Mouse (Mus musculus) hindbrain, postnatal 0 days (tissue): Measurements from ENCODE around the gene Olfr513. TPM values are rescaled to one million over a fixed set of nuclear protein-coding genes. Genes with fewer than 3 reads are reported as not detected.

Experiments
- ATAC-seq: fragments of 200-750 bp; cut with Nextera tagmentation; 2 replicates; pipeline ENCODE4 v1.8.0; 2017; ENCODE audit warnings: mild to moderate bottlenecking, moderate TSS enrichment, moderate library complexity
- DNase-seq: peaks from one replicate; pipeline ENCODE4 v3.0.0-alpha.2; 2015; ENCODE audit warnings: low spot score
- H3K27ac ChIP-seq: fragments of 300-500 bp; sonication (generic); 2 replicates; pipeline ENCODE4 v1.5.1; 2014; ENCODE audit warnings: mild to moderate bottlenecking
- H3K27me3 ChIP-seq: fragments of 300-500 bp; sonication (generic); 2 replicates; pipeline ENCODE4 v1.6.1; 2014; ENCODE audit warnings: low read length, mixed read lengths; ENCODE audit not compliant: insufficient read depth
- H3K36me3 ChIP-seq: fragments of 300-500 bp; sonication (generic); 2 replicates; pipeline ENCODE4 v1.6.1; 2014; ENCODE audit warnings: low read length, mixed read lengths; ENCODE audit not compliant: insufficient read depth
- H3K4me1 ChIP-seq: fragments of 300-500 bp; sonication (generic); 2 replicates; pipeline ENCODE4 v1.6.1; 2014; ENCODE audit warnings: antibody characterized with exemption, low read length, mixed read lengths; ENCODE audit not compliant: insufficient read depth
- H3K4me2 ChIP-seq: fragments of 300-500 bp; sonication (generic); 2 replicates; pipeline ENCODE4 v1.6.1; 2014; ENCODE audit warnings: low read depth, mild to moderate bottlenecking, low read length, moderate library complexity, mixed read lengths
- H3K4me3 ChIP-seq: fragments of 300-500 bp; sonication (generic); 2 replicates; pipeline ENCODE4 v1.5.1; 2014; ENCODE audit warnings: low read length
- H3K9ac ChIP-seq: fragments of 300-500 bp; sonication (generic); replicated peaks from 2 replicates; pipeline ENCODE4 v1.6.1; 2014; ENCODE audit warnings: mild to moderate bottlenecking, low read length, moderate library complexity, mixed read lengths
- H3K9me3 ChIP-seq: fragments of 300-500 bp; sonication (generic); 2 replicates; pipeline ENCODE4 v1.6.1; 2016; ENCODE audit warnings: low read length, mixed read lengths
- CTCF ChIP-seq: IDR thresholded peaks from 2 replicates; pipeline ENCODE4 v1.5.1; 2016; ENCODE audit warnings: antibody characterized with exemption, control low read depth, low read depth
- WGBS: fragments of 180-500 bp; shearing (Covaris S2); extraction: QIAGEN DNeasy Blood & Tissue Kit; methylation state at CpG from one replicate; pipeline ENCODE4 v1.1.7; 2014; 5-methylcytosine and 5-hydroxymethylcytosine counted together
- polyA plus RNA-seq: library from polyadenylated mRNA; unstranded; fragments of >200 nt; fragmentation: Nextera tagmentation; extraction: Ambion mirVana; gene quantifications from 2 replicates; pipeline ENCODE4 v1.2.1, GENCODE M21; 2015
- total RNA-seq: library from RNA; depleted of rRNA; stranded (reverse); fragments of >200 nt; gene quantifications from 2 replicates; pipeline ENCODE4 v1.2.3, GENCODE M21; 2014; rRNA removed

Olfr513 gene
- total RNA-seq (not detected in 2 replicates), polyA plus RNA-seq (not detected in 2 replicates)

DNA sequence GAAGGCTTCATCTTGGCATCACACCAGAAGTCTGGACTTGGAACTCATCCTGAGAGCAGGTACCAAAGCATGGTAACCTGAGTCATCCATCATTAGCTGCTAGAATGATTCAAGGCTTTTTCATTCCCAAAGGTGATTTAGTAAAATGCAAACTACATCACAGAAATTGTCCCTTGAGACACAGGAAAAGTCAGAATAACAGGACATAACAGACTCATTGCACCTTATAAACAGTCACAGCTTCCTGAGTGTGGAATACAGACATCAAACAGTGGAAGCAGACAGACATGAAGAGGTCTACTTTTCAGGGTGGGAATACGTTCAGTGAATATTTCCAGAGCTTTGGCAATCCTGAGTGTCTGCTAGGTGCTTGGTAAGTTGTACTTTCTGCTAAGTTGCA is at the start of gene Olfr513:
Gene Olfr513 (plus strand): TSS at position 301 of the 400 bp plus-strand sequence.
- H3K4me3 ChIP-seq, result no peak within 1 kb of the TSS

DNA sequence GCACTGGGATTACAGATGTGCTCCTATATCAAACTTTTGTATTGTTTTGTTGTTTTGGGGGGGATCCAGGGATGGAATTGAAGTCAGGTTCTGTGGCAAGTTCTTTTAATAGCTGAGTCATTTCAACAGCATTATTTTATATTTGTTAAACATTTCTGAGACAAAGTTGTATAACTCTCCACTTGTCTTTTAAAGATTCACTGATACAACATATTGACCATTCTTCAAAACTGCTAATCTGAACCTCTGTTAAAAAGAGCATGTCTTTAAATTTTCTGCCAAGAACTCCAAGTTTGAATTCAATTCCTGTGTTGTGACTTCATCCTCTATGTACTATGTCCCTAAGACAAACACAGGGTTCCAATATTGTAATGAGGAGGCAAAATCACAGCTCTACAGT is 37.8 kb upstream of the Olfr513 start, which contains the start of gene Olfr512:
Gene Olfr512 (plus strand): TSS at position 301 of the 400 bp plus-strand sequence.
- Histone ChIP-seq H3K4me1 (no peaks in the 10 kb centered on the region), H3K27ac (no peak within 1 kb of the TSS), H3K27me3 (no peaks in the 10 kb centered on the region), H3K4me2 (no peak within 1 kb of the TSS), H3K4me3 (no peak within 1 kb of the TSS), H3K36me3 (no peaks in the 10 kb centered on the region), H3K9me3 (no peaks in the 10 kb centered on the region), H3K9ac (no peak within 1 kb of the TSS)
- no peak for DNase-seq
- TF ChIP-seq CTCF, result no peak
- no peak for ATAC-seq

More for the DNA sequence above, at the start of gene Olfr513:
- no peaks in the 10 kb centered on the region for H3K4me1 ChIP-seq
- H3K4me2 ChIP-seq, result no peak within 1 kb of the TSS
- H3K27me3 ChIP-seq, result no peaks in the 10 kb centered on the region
- 77% methylated on average over 1 of the region's 1 CpGs for WGBS
- H3K9me3 ChIP-seq, result no peaks in the 10 kb centered on the region
- ATAC-seq, result no peak
- H3K9ac ChIP-seq, result no peak within 1 kb of the TSS
- no peak for DNase-seq
- no peak within 1 kb of the TSS for H3K27ac ChIP-seq
- no peak for TF ChIP-seq CTCF
- no peaks in the 10 kb centered on the region for H3K36me3 ChIP-seq

DNA sequence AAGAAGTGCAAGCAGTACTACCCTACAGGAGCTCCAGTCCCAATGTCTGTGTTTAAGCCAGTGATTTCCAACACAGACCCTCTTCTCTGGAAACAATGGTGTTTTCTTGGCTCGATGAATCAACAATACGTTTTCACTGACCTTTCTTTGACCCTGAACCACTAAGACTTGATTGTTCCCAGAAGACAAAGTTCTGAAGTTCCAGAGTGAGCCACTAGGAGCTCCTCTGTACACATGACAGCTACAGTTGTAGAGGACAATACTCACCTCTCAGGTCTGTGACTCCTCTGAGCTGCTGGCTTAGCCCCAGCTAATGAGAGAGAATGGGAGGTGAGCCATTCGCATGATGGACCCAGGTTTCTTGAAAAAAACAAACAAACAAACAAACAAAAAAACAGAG is 9.6 kb downstream of the Olfr513 start:
- Histone ChIP-seq H3K36me3 (no peaks in the 10 kb centered on the region), H3K4me1 (no peaks in the 10 kb centered on the region), H3K9me3 (no peaks in the 10 kb centered on the region), H3K27ac (no peak overlapping the region), H3K4me3 (no peak overlapping the region), H3K9ac (no peak overlapping the region), H3K4me2 (no peak overlapping the region), H3K27me3 (no peaks in the 10 kb centered on the region)
- ATAC-seq (no peak), DNase-seq (no peak)
- 28% methylated on average over 3 of the region's 3 CpGs for WGBS
- TF ChIP-seq CTCF, result no peak

DNA sequence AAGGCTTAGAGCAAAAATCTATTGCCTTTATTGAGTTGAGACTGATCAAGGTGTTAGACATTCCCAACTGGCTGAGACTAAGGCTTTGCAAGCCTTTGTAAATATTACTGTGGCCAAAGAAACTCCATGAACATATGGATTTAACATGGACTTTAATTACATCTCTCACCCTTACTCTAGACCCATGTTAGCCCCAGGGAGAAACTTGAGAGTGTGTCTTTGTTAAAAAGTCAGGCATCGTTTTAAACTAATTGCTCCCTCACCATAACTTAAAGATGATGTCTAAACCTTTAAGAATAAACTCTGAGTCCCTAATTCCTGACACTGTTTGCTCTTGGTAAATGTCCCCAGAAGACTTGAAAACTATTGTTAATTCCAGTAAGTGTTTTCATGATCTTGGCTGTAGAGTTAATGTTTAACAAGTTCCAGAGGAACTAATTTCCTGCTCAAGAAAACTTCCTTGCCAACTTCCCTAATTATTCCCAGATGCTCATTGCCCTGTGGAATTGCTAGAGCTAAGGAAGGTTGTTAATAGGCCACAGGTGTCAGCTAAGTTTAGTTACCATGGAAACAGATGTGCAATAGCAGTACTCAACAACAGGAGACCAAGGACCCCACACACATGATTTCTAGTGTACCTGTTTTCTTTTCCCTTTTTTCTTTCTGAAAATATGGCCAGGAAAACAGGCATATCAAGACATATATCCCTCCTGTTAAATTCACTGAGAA is 46.6 kb downstream of the Olfr513 start:
- H3K4me2 ChIP-seq, result no peak overlapping the region
- H3K4me3 ChIP-seq, result no peak overlapping the region
- H3K9ac ChIP-seq, result no peak overlapping the region
- no peaks in the 10 kb centered on the region for H3K9me3 ChIP-seq
- DNase-seq (no peak), ATAC-seq (no peak)
- TF ChIP-seq CTCF, result no peak
- no peaks in the 10 kb centered on the region for H3K27me3 ChIP-seq
- H3K4me1 ChIP-seq, result no peaks in the 10 kb centered on the region
- H3K36me3 ChIP-seq, result no peaks in the 10 kb centered on the region
- no peak overlapping the region for H3K27ac ChIP-seq
- 65% methylated on average over 1 of the region's 1 CpGs for WGBS

Other genes starting within 250 kb of the Olfr513 start
- not detected in 2 replicates for gene Olfr502, start 225.9 kb upstream of the Olfr513 start, total RNA-seq
- not detected in 2 replicates for gene Olfr502, start 225.9 kb upstream of the Olfr513 start, polyA plus RNA-seq
- gene Olfr503, start 206.4 kb upstream of the Olfr513 start, total RNA-seq, result not detected in 2 replicates
- gene Olfr503, start 206.4 kb upstream of the Olfr513 start, polyA plus RNA-seq, result not detected in 2 replicates
- not detected in 2 replicates for gene Olfr504, start 185.2 kb upstream of the Olfr513 start, total RNA-seq
- not detected in 2 replicates for gene Olfr504, start 185.2 kb upstream of the Olfr513 start, polyA plus RNA-seq
- gene Olfr506, start 140.2 kb upstream of the Olfr513 start, total RNA-seq, result not detected in 2 replicates
- not detected in 2 replicates for gene Olfr506, start 140.2 kb upstream of the Olfr513 start, polyA plus RNA-seq
- gene Olfr507, start 129.2 kb upstream of the Olfr513 start, total RNA-seq, result not detected in 2 replicates
- gene Olfr507, start 129.2 kb upstream of the Olfr513 start, polyA plus RNA-seq, result not detected in 2 replicates
- gene Olfr508, start 121.0 kb upstream of the Olfr513 start, total RNA-seq, result not detected in 2 replicates
- gene Olfr508, start 121.0 kb upstream of the Olfr513 start, polyA plus RNA-seq, result not detected in 2 replicates
- 0.18 TPM in 1 of 2 replicates, not detected in the other for gene Olfr509, start 99.1 kb upstream of the Olfr513 start, total RNA-seq
- gene Olfr509, start 99.1 kb upstream of the Olfr513 start, polyA plus RNA-seq, result not detected in 2 replicates
- gene Olfr510, start 84.6 kb upstream of the Olfr513 start, total RNA-seq, result not detected in 2 replicates
- not detected in 2 replicates for gene Olfr510, start 84.6 kb upstream of the Olfr513 start, polyA plus RNA-seq
- gene Olfr512, start 37.7 kb upstream of the Olfr513 start, total RNA-seq, result not detected in 2 replicates
- gene Olfr512, start 37.7 kb upstream of the Olfr513 start, polyA plus RNA-seq, result not detected in 2 replicates
- not detected in 2 replicates for gene Olfr514, start 75.0 kb downstream of the Olfr513 start, total RNA-seq
- not detected in 2 replicates for gene Olfr514, start 75.0 kb downstream of the Olfr513 start, polyA plus RNA-seq
- gene Olfr516, start 99.6 kb downstream of the Olfr513 start, total RNA-seq, result not detected in 2 replicates
- not detected in 2 replicates for gene Olfr516, start 99.6 kb downstream of the Olfr513 start, polyA plus RNA-seq
- gene Olfr517, start 121.4 kb downstream of the Olfr513 start, total RNA-seq, result not detected in 2 replicates
- gene Olfr517, start 121.4 kb downstream of the Olfr513 start, polyA plus RNA-seq, result not detected in 2 replicates
- not detected in 2 replicates for gene Olfr518, start 134.0 kb downstream of the Olfr513 start, total RNA-seq
- gene Olfr518, start 134.0 kb downstream of the Olfr513 start, polyA plus RNA-seq, result not detected in 2 replicates
- gene Olfr519, start 143.4 kb downstream of the Olfr513 start, total RNA-seq, result not detected in 2 replicates
- gene Olfr519, start 143.4 kb downstream of the Olfr513 start, polyA plus RNA-seq, result not detected in 2 replicates
- not detected in 2 replicates for gene Nlrp10, start 179.2 kb downstream of the Olfr513 start, total RNA-seq
- 0.08 TPM in 1 of 2 replicates, not detected in the other for gene Nlrp10, start 179.2 kb downstream of the Olfr513 start, polyA plus RNA-seq
- gene Eif3f, start 183.4 kb downstream of the Olfr513 start, total RNA-seq, result 127 and 128 TPM in 2 replicates
- gene Eif3f, start 183.4 kb downstream of the Olfr513 start, polyA plus RNA-seq, result 79.1 and 80.0 TPM in 2 replicates
- 134 and 142 TPM in 2 replicates for gene Tub, start 199.4 kb downstream of the Olfr513 start, total RNA-seq
- 29.7 and 32.7 TPM in 2 replicates for gene Tub, start 199.4 kb downstream of the Olfr513 start, polyA plus RNA-seq